Mouse (Mus musculus) megakaryocyte, embryonic 14.5 days (primary cell): ENCODE measurements at regions not wholly inside any gene's neighbourhood (a gene's known extent, or its start where the extent isn't known, plus 50 kb on each side); places are given as distances from the start of the nearest gene placed in this dataset.

Experiments used
- FLI1 ChIP-seq: IDR thresholded peaks from 2 replicates; pipeline ENCODE4 v1.6.1; 2012; ENCODE audit warnings: low read length, inconsistent platforms, mixed read lengths
- GATA1 ChIP-seq: IDR thresholded peaks from 3 replicates; pipeline ENCODE4 v1.6.1; 2012; ENCODE audit warnings: mixed read lengths, low read length, inconsistent platforms, borderline replicate concordance

- TF ChIP-seq FLI1 (no peak), GATA1 (no peak)
Measured at GRCm38 (mm10) chr14:100336926-100337325, 52.4 kb upstream of the Klf12 start.
